Mouse (Mus musculus) cortical plate, adult 2 months (tissue): ENCODE results near the gene Chn2.

ENCODE experiments used
- CTCF ChIP-seq: fragments of 200-500 bp; IDR thresholded peaks from 2 replicates; pipeline ENCODE4 v1.5.1; 2011; ENCODE audit warnings: mild to moderate bottlenecking, control low read depth, low read length; ENCODE audit not compliant: insufficient read depth; ENCODE audit errors: extremely low read depth
- POLR2A ChIP-seq: fragments of 200-500 bp; IDR thresholded peaks from 2 replicates; pipeline ENCODE4 v1.6.1; 2011; ENCODE audit warnings: mild to moderate bottlenecking, low read length, control low read depth; ENCODE audit not compliant: insufficient read depth; ENCODE audit errors: extremely low read depth

GRCm38 (mm10) chr6:54114412-54114811, 75.1 kb downstream of the Chn2 start:
- no peak for TF ChIP-seq POLR2A
- TF ChIP-seq CTCF, result no peak
